9 mouse cellular contexts compared by ENCODE assay signal in the genomic region with DNA sequence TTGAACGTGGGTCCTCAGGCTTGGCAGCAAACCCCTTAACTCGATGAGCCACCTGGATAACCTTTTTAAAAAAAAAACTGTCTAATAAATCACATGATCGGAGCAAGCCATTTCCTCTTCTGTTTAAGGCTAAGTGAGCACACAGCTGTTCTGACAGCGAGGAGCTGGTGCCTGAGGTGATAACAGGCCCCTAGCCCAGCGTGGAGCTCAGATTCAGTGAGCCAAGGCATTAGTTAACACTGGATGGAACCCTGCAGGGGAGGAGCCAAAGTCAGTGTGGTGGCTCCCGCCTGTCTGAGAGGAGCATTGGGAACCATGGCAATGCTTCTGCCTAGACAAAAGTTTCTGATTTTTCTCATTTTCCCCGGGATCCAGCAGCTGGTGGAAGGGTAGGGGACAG. TPM values are rescaled to one million over a fixed set of nuclear protein-coding genes. Genes with fewer than 3 reads are reported as not detected.
DNase-seq lines count a peak whose midpoint lies in the region; ATAC-seq and TF ChIP-seq lines count a peak whose summit lies in the region.
"Had no signal": no experiment of that assay in that cellular context is flagged by ENCODE, and none has a peak within 500 bp of the region (broad histone marks: within the 10 kb centered on the region; RNA-seq: fewer than 3 reads in every experiment).

No protein-coding gene starts in this region.

- ATAC-seq in heart, postnatal 0 days (ENCODE audit: insufficient read depth, low read depth) = peak; percentile 67
- peak; percentile 71 for ATAC-seq in hindbrain, embryonic 16.5 days
- ATAC-seq: activated CD4-positive, CD25-positive, alpha-beta regulatory T cell, adult 4 months had no signal

- no peak overlapping the region for H3K27ac ChIP-seq in heart, postnatal 0 days (ENCODE audit: low read depth)
- no peak overlapping the region for H3K27ac ChIP-seq in hindbrain, embryonic 16.5 days (ENCODE audit: low read depth, low read length)

- no peak overlapping the region for H3K4me2 ChIP-seq in heart, postnatal 0 days (ENCODE audit: low read depth, low read length)
- no peak overlapping the region for H3K4me2 ChIP-seq in hindbrain, embryonic 16.5 days (ENCODE audit: low read length)

- 16% methylated on average over 7 of the region's 7 CpGs for WGBS in heart, postnatal 0 days
- 30% methylated on average over 7 of the region's 7 CpGs for WGBS in hindbrain, embryonic 16.5 days

- no peaks in the 10 kb centered on the region for H3K36me3 ChIP-seq in heart, postnatal 0 days (replicated peaks; ENCODE audit: control insufficient read depth, insufficient read depth, low read length)
- H3K36me3 ChIP-seq in hindbrain, embryonic 16.5 days (ENCODE audit: control insufficient read depth, insufficient read depth, low read length) = no peaks in the 10 kb centered on the region

- no peak overlapping the region for H3K9ac ChIP-seq in heart, postnatal 0 days (replicated peaks; ENCODE audit: low read depth, low read length)
- H3K9ac ChIP-seq in hindbrain, embryonic 16.5 days (ENCODE audit: low read depth, low read length) = no peak overlapping the region

- intact Hi-C loops in heart, postnatal 36 days (cut with DNase I) = no loop called here

- DNase-seq in heart, postnatal 0 days (ENCODE audit: low spot score) = peak; percentile 21
- DNase-seq in heart, postnatal 36 days = no peak
- peak; percentile 58 for DNase-seq in retina, postnatal 1 day
- no peak for DNase-seq in retina, embryonic 14.5 days (ENCODE audit: low spot score)
- DNase-seq in spleen, postnatal 4 days (ENCODE audit: low spot score in 2 of 2) = no peak
- DNase-seq in layer of hippocampus, adult 11-12 months (ENCODE audit: low spot score) = no peak
- DNase-seq: kidney, postnatal 36 days had no signal

- no peaks in the 10 kb centered on the region for H3K4me1 ChIP-seq in heart, postnatal 0 days (ENCODE audit: control insufficient read depth, insufficient read depth)
- H3K4me1 ChIP-seq in hindbrain, embryonic 16.5 days (ENCODE audit: control insufficient read depth, insufficient read depth, low read depth, low read length) = peaks cover 2% of the 10 kb centered on the region; the same call in 1 of the 2 replicates

- no peak overlapping the region for H3K4me3 ChIP-seq in heart, postnatal 0 days (ENCODE audit: low read depth, low read length)
- H3K4me3 ChIP-seq in hindbrain, embryonic 16.5 days (ENCODE audit: low read length) = no peak overlapping the region

- no peak for TF ChIP-seq EP300 in heart, postnatal 0 days (IDR thresholded peaks at IDR 0.05; ENCODE audit: low read depth)

- no peaks in the 10 kb centered on the region for H3K9me3 ChIP-seq in heart, postnatal 0 days (replicated peaks; ENCODE audit: control insufficient read depth, low read length)
- H3K9me3 ChIP-seq in hindbrain, embryonic 16.5 days (ENCODE audit: control insufficient read depth, low read length) = no peaks in the 10 kb centered on the region

- H3K27me3 ChIP-seq in heart, postnatal 0 days (ENCODE audit: control insufficient read depth, insufficient read depth, low read length) = no peaks in the 10 kb centered on the region
- no peaks in the 10 kb centered on the region for H3K27me3 ChIP-seq in hindbrain, embryonic 16.5 days (replicated peaks; ENCODE audit: control insufficient read depth, insufficient read depth, low read length)

- TF ChIP-seq CTCF in heart, postnatal 0 days (IDR thresholded peaks at IDR 0.05; ENCODE audit: low read depth) = no peak

RNA-seq across cellular contexts. Expression of gene Lrrc20, which starts 35.2 kb away (rescaled TPM):
- 13.9 and 15.2 TPM in 2 replicates for total RNA-seq in heart, postnatal 0 days (2014; rRNA removed; ENCODE audit: low replicate concordance)
- polyA plus RNA-seq in heart, postnatal 0 days (2015; fragmentation: Nextera tagmentation; extraction: Ambion mirVana) = 12.9 and 13.9 TPM in 2 replicates
- total RNA-seq in heart, postnatal 36 days (2021) = 10 to 100 TPM; 29.5 to 31.6 TPM
- polyA plus RNA-seq in hindbrain, embryonic 16.5 days (2015; fragmentation: Nextera tagmentation; extraction: Ambion mirVana) = 14.9 and 17.7 TPM in 2 replicates

RNA-seq across cellular contexts. Expression of gene Eif4ebp2, which starts 58.3 kb away (rescaled TPM):
- total RNA-seq in heart, postnatal 0 days (2014; rRNA removed; ENCODE audit: low replicate concordance) = 14.7 and 24.4 TPM in 2 replicates
- 38.7 and 40.0 TPM in 2 replicates for polyA plus RNA-seq in heart, postnatal 0 days (2015; fragmentation: Nextera tagmentation; extraction: Ambion mirVana)
- 10 to 100 TPM; 65.4 to 74.1 TPM for total RNA-seq in heart, postnatal 36 days (2021)
- 43.2 and 46.6 TPM in 2 replicates for polyA plus RNA-seq in hindbrain, embryonic 16.5 days (2015; fragmentation: Nextera tagmentation; extraction: Ambion mirVana)

Comparison
In these comparisons a context has a peak if more than half of its experiments do, and no peak if none do; other contexts are left out.
1. DNase-seq: peak in heart, postnatal 0 days (single experiment) and retina, postnatal 1 day (single experiment); none in heart, postnatal 36 days (0 of 2), retina, embryonic 14.5 days (single experiment), spleen, postnatal 4 days (0 of 2) and layer of hippocampus, adult 11-12 months (single experiment).